Mouse (Mus musculus) large intestine, adult 2 months (tissue): Measurements from ENCODE around the gene Kdm2b. TPM values are rescaled to one million over a fixed set of nuclear protein-coding genes. Genes with fewer than 3 reads are reported as not detected.

Source experiments
- polyA plus RNA-seq: library from polyadenylated mRNA; depleted of rRNA; stranded (reverse); fragments of >200 nt; gene quantifications from 2 replicates; pipeline ENCODE4 v1.2.3, GENCODE M21; 2012; rRNA removed

Gene Kdm2b
- polyA plus RNA-seq, 1 experiment: 12.1 TPM

Other genes with a start within 250 kb of the Kdm2b start
- 5.1 and 6.1 TPM in 2 replicates for gene Camkk2, start 210.4 kb downstream of the Kdm2b start, polyA plus RNA-seq
- 183 and 186 TPM in 2 replicates for gene Anapc5, start 168.5 kb downstream of the Kdm2b start, polyA plus RNA-seq
- gene Rnf34, start 139.8 kb downstream of the Kdm2b start, polyA plus RNA-seq: 7.7 and 7.8 TPM in 2 replicates
- 86.0 and 97.3 TPM in 2 replicates for gene Orai1, start 25.3 kb upstream of the Kdm2b start, polyA plus RNA-seq
- gene Morn3, start 57.2 kb upstream of the Kdm2b start, polyA plus RNA-seq: not detected in 2 replicates
- gene Tmem120b, start 78.6 kb upstream of the Kdm2b start, polyA plus RNA-seq: 3.9 and 4.7 TPM in 2 replicates
- 52.1 and 55.0 TPM in 2 replicates for gene Rhof, start 142.9 kb upstream of the Kdm2b start, polyA plus RNA-seq
- 5.3 and 7.3 TPM in 2 replicates for gene Setd1b, start 152.4 kb upstream of the Kdm2b start, polyA plus RNA-seq
- gene Psmd9, start 179.6 kb upstream of the Kdm2b start, polyA plus RNA-seq: 22.0 and 25.6 TPM in 2 replicates
- gene Hpd, start 192.9 kb upstream of the Kdm2b start, polyA plus RNA-seq: 42.3 and 60.9 TPM in 2 replicates